Mouse (Mus musculus): ENCODE measurements around the gene Adgrf2.

The Adgrf2 gene

GRCm38 (mm10) chr17:42741801-42742217 is at the start of gene Adgrf2:
Gene Adgrf2, minus strand, starts transcription at chr17:42742179.
- DNase-seq = peak; percentile 97

DNA sequence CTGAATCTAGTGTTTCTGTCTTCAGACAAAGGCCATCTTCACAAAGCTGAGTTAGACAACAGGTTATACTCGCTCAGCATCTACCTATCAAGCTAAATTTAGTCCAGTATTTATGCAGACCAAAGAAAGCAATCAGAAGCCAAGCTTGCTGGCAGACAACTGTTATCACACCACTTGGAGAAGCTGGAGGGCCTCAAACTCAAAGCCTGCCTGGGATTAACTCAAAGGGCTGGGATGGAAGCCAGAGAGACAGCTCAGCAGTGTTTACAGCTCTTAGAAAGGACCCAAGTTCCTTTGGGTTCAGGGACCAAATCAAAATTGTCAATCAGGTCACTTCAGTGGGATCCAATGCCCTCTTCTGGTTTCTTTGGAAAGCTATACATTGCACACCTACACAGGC is 48.8 kb upstream of the Adgrf2 start:
- no peak for DNase-seq

DNA sequence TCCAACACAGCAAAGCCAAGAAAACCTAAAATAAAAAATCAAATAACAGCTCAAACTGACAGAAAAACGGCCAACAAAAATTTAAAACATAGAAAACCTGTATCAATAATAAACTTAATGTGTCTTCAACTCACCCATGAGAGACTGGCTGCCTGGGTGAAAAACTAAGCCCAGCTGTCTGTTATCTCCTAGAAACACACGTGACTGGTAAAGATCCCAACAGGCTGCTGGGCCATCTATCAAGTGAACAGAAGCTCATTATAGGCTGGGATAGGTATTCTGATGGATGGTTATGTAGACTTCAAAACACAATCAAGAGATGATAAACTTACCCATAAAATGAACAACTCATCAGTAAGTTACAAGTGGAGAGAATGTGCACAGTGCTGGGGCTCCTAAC is 47.7 kb upstream of the Adgrf2 start:
- no peak for DNase-seq

- peak; percentile 93 for DNase-seq
These were observed 46.9 kb upstream of the Adgrf2 start for GRCm38 (mm10) chr17:42788686-42789453.

DNA sequence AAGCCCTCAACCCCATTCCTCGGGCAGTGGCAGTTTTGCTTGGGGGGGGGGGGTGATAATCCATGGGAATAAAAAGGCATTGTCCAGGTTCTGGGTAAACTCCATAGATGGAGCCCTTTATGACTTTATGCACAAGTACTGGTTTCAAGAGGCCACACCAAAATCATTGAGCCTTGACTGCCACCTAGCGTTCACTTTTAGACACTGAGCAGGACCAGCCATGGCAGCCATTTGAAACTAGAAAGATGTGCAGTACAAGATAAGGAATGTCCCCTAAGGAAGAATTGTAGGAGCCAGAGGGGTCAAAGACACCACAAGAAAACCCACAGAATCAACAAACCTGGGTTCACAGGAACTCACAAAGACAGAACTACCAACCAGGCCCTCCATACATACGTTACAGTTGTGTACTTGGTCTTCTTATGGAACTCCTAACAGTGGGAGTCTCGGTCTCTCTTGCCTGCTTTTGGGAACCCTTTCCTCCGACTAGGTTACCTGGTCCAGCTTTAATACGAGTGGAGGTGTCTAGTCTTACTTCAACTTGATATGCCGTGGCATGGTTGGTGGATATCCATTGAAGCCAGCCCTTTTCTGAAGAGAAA is 40.3 kb upstream of the Adgrf2 start:
- peak; percentile 89 for DNase-seq

DNA sequence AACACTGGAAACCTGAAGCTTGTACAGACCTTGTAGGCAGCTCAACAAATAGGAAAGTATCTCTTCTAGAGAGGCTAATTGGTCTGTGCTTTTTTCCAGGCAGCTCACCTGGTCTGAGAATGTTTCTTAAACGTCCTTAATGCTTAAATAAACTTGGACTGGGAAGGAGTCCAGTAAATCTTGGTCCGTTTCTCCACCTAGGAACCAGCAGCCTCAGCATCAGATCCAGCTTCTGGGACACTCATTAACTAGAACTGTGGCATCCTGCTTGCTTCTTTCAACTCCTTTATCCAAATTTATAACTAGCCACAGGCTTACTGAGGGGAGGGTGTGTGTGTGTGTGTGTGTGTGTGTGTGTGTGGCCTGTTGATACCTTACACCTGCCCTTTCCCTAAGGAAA is 11.8 kb upstream of the Adgrf2 start:
- no peak for DNase-seq

- DNase-seq = peak; percentile 96
These were observed 10.2 kb upstream of the Adgrf2 start for GRCm38 (mm10) chr17:42752173-42752572.

GRCm38 (mm10) chr17:42745657-42746420 is 3.9 kb upstream of the Adgrf2 start:
- no peak for DNase-seq

GRCm38 (mm10) chr17:42742823-42743222 is 844 bp upstream of the Adgrf2 start:
- no peak for DNase-seq

DNA sequence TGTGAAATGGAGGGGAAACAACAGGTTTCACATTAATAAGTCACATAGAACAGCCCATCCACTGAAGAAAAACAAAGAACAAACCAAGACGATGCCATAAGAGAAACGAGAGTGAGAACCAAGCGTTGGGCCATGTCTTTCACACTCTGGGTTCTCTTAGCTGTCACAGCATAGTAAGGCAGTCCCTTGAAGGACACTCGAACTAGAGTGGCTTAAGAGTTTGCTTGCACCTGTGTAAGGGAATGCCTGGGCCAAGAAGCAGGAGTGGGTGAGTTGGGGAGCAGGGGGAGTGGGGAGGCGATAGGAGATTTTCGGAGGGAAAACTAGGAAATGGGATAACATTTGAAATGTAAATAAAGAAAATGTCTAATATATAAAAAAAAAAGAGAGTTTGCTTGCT is 3.2 kb downstream of the Adgrf2 start:
- DNase-seq = no peak

GRCm38 (mm10) chr17:42717161-42717560 is 24.8 kb downstream of the Adgrf2 start:
- no peak for DNase-seq

- DNase-seq = no peak
These were observed 27.0 kb downstream of the Adgrf2 start for GRCm38 (mm10) chr17:42714991-42715390.

DNA sequence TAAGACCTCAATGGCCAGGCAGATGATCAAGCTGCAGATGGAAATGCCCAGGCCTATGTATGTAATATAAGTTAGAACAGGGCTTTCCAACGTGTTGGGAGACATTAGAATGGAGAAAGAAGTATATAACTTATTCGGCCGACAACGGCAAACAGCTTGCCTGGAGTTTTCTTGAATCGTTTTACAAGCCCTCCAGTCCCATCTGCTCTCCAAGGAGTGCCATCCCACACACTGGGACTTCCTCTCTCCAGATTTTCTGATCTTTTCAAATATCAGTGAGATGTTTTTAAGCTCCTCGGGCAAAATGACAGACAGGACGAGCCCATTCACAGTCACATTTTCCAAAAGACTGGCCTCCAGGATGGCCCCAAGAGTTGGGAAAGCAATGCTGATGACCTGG is 31.3 kb downstream of the Adgrf2 start:
- DNase-seq = no peak

DNA sequence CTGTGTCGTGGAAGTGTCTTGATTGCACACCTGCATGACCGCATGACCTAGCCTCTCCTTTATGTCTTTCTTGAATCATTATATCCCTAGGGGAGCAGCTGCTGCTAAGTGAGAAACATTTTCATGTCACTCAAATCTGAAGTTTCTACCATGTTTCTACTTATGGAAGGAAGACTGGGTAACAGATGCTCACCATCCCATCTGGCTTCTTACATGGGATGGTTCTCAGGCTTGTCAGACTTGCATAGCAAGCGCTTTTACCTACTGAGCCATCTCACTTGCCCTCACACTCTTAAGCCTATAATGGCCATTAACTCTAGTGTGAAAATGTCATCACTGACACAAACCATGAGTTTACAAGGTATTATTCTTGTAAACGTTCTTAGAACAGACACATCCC is 36.4 kb downstream of the Adgrf2 start:
- DNase-seq = no peak

GRCm38 (mm10) chr17:42702198-42702597 is 39.8 kb downstream of the Adgrf2 start:
- DNase-seq = no peak

- no peak for DNase-seq
These were observed 47.2 kb downstream of the Adgrf2 start for GRCm38 (mm10) chr17:42694730-42695129.

GRCm38 (mm10) chr17:42692136-42692535 is 49.8 kb downstream of the Adgrf2 start, which contains the start of gene Adgrf4:
Gene Adgrf4, minus strand, starts transcription at chr17:42692284.
- DNase-seq = no peak

DNA sequence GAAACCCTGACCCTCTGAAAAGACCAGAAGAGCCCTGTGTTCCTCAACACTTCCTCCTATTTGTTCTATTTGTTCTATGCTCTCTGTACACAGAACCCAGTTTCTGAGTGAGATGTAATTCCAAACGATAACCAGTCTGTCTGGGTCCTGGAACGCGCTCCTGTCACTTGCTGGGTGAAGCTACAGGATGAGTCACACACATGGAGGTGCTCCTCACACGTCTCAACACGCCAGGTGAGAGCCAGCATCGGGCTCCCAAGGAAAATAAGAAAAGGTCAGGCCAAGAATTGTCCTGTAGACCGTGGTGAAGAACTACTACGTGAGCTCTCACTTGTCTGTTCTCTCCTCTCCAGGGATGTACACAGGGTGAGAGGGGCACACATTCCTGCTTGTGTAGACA is 51.4 kb downstream of the Adgrf2 start:
- DNase-seq = no peak
